Mouse (Mus musculus) kidney, adult 11 months (tissue): ENCODE results near the gene Chst11.
A peak's percentile ranks its signal among the peaks of the same experiment; 100 is the strongest.

Experiments used
- DNase-seq: peaks from one replicate; pipeline ENCODE4 v3.0.0; 2022

Gene Chst11

DNA sequence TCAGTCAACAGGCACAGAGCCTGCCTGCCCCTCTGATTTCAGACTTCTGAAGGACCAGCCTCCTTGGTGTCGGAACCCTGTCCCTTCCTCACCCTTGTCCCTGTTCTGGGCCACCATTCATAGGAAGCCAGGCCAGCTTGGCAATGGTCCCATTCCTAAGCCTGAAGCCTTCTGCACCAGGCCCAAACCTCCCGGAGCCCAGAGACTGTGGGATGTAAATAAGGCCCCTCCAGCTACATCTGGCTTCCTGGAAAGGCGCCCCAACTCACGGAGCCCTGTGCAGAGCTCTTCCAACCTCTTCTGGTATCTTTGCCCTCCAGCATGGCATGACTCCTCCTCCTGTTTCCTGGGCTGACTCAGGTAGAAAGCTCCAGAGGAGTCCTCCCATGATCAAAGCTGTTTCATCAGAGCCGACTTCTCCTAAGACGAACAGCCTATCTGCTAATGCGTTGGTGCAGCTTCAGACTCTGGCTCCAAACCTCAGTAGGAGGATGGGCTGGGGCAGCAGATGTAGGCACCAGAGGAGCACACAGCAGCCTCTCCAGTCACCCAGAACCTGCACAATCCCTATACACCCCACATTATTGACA, 199.3 kb downstream of the Chst11 start:
- DNase-seq: peak; percentile 38

DNA sequence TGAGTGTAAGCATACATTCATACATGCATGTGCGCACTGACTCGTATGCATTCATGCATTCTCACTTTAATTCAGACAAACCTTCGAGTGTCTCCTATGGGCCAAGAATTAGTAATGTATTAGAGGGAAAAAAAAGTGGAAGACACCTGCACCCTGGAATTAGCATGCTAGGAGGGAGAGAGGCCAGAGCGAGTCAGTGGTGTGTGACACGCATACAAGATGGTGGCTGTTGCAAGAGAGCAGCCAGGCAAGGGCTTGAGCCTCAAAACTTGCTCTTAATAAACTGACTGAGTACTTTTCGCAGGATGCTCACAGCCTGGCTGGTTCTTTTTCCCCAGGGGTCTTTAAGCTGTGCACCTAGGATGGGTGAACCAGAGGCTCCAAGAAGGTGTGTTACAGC, 199.8 kb downstream of the Chst11 start:
- peak; percentile 66 for DNase-seq

DNA sequence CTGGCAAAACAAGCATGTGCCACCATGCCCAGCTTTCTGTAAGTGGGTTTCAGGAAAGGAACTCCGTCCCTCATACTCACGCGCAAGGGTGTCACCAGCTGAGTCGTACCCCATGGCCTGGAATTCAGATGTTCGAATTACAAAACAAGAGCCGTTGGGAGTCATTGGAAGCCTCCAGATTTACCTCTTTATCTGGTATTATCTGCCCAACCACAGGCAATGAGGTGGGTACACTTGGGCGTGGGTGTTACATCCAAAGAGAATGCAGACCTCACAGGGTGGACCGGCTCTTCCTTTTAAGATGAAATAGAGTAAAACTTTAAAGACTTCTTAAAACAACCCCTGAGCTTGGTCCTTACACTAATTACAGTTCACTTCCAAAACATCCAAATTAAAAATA, 200.9 kb downstream of the Chst11 start:
- no peak for DNase-seq

DNA sequence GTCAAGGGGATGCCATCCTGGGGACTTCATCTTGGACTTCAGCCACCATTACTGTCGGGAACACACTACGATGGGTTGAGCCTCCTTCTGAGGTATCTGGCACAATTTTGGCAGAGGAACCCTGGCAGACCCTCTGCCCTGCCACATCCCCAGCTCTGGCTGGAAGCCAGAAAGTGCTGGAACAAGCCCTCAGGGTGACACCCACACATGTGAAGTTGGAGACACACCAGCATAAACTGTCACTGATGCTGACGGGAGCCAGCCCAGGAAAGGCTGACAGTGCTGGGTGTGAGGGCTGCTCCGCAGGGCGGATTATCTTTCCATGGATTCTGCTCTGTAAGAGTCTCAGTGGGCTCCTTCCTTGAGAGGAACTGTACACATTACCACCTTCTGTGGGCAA, 201.7 kb downstream of the Chst11 start:
- DNase-seq: no peak

DNA sequence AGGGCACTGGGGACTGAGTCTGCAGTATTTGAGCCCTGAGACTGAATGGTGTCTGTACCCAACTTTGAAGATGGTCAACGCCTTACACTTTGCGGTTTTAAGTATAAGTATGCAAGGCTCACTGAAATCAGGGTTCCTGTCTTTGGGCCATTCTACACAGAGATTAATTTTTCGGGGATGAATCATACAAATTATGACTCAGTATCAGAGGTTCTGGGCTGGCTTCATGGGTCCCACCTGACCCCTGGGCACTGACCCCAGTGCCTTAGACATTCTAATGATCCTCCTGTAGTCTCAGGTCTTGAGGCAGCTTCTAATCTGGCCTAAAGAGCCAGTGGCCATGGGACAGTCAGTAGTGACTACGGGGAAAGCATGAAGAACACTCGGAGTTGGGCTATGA, 203.8 kb downstream of the Chst11 start:
- no peak for DNase-seq

DNA sequence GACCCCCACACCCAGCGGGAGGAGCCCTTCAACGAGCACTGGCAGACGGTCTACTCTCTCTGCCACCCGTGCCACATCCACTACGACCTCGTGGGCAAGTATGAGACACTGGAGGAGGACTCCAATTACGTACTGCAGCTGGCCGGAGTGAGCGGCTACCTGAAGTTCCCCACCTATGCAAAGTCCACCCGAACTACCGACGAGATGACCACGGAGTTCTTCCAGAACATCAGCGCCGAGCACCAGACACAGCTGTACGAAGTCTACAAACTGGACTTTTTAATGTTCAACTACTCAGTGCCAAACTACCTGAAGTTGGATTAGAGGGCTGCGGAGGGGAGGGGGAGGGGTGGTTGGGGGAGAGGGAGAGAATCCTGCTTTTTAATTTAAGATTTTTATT, 206.2 kb downstream of the Chst11 start:
- DNase-seq: peak; percentile 58

DNA sequence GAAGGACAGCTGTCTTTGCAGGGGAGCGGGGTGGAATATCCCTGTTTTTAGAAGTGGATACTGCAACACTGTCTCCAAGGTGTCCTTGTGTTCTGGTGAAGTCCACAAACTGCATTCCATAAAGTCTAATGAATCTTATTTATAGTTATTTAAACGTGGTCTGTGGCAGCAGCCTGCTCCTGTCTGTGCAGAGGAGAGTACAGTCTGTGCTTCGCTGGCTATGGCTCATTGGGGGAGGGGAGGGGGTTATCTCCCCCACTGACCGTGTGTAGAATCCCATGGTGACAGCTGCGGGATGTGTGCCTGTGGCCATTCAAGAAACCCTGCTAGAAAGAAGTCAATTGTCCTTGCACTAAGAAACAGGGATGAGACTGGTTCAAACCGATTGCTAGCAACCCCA, 206.7 kb downstream of the Chst11 start:
- no peak for DNase-seq

DNA sequence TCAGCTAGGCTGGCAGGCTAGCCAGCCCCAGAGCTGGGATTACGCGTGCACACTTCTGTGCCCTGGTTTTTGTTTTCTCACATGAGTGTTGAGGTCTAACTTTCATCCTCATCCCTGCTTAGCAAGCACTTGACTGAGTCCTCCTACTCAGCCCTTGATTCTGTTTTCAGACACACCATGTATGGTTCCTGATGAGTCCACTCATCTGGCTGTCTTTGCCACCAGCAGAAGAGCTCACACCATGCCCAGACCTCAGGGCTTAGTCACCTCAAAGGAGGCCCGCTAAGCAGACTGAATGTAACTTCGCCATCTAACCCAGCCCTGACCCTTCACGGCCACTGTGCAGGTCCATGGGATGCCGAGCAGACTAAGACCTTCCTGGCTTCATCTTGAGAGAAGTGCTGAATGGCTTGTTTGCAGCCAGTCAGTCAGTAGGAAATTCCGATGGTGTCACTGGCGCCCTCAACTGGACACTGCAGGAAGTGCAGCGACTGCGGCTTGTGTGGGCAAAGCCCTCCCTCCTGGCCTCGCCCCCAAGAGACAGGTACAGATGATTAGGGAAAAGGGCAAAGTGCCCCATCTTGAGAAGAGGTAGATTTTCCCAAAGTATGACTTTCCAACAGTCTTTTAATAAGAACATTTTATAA, 212.5 kb downstream of the Chst11 start:
- DNase-seq: peak; percentile 67

DNA sequence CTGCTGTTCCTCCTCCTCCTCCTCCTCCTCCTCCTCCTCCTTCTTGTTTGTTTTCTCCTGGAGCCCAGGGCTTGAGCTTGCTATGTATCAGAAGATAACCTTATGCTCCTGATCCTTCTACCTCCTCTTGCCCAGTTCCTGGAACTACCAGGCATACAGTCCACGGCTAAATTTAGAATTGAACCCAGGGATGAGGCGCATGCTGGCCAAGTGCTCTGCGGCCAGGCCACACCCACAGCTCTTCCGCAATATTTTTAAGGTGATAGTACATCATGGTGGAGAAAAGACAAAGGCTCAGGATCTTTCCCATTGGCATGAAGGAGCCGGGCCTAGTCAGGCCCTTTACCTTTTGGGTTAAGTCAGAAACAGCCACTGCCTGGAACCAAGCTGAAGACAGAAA, 213.4 kb downstream of the Chst11 start:
- no peak for DNase-seq

DNA sequence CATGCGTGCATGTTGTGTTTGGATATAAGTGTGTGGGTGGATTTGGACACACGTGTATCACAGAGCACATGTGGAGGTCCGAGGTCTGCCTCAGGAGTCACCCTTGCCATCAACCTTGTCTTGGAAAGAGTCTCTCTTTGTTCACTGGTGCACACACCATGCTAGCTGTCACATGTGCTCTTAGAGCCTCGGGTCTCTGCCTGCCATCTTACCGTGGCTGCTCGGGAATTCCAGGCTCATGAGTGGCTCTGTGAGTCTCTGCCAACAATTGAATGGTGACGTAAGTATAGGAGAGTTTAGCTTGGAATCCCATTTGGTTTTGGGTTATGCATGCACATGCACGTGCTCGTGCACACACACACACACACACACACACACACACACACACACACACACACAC, 214.0 kb downstream of the Chst11 start:
- DNase-seq: no peak

DNA sequence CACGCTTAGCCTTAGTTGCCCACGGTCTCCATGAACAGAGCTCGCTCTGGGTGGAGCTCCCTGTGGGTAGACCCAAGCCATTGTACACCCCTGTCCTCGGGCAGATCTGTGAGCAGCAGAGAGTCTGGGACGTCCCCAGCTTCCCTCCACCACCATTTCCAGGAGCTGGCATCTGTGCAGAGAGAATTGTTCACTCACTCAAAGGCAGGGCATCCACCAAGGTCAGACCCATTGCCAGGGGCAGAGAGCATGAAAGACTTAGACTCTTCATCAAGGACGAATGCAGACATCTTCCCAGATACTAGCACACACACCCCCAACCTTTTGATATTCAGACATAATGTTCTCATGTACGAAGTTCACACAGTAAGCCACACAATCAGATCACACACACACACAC, 216.2 kb downstream of the Chst11 start:
- DNase-seq: no peak

DNA sequence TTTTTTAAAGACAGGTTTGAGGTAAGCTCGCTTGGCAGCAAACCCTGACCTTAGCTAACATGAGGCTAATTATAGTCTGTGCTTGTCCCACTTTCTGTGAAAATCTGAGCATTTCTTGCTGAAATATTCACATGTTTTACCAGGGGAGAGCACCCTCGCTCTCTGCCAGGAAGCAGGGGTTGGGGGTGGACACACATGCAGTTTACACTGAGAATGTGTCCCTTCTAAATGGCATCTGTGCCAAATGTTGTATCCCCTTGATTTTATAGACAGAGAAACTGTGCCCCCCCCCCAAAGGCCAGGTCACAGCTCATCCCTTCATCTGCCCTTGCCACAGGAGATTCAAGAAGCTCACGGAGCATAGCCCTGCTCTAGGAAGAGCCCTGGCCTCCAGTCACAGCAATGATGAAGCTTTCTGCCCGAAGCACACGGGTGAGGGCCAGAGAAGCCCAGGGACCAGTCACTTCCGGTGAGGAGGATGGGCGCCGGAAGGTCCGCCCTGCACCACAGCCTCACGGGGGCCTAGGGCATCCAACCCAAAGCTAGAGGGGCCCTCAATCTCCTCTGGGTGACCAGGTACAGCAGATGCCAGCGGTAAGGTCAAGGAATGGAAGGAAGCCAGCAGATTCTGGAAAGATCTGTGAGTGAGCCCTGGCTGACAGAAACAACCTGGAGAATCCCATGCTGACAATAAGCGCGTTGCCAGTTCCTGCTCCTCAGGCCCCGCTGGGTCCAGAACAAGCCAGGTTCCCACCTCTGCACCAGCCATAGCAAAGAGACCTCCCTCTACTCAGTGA, 217.8 kb downstream of the Chst11 start:
- no peak for DNase-seq

DNA sequence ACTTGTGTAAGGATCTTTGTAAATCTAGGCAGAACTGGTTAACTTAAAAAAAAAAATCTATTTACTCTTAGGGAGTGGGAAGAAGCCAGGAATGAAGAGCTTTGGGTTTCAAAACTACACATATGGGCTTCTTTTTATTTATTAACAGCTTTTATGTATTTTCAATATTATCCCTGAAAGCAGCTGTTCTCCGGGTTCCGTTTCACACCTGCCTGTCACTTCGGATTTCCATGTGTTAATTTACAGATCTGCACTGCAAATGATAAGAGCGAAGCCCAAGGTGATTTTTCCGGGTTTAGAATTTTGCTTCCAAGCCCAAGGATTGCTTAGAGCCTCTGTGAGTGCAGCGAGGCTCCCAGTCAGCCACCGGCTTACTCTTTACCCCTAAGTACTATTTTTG, 223.1 kb downstream of the Chst11 start:
- DNase-seq: no peak

DNA sequence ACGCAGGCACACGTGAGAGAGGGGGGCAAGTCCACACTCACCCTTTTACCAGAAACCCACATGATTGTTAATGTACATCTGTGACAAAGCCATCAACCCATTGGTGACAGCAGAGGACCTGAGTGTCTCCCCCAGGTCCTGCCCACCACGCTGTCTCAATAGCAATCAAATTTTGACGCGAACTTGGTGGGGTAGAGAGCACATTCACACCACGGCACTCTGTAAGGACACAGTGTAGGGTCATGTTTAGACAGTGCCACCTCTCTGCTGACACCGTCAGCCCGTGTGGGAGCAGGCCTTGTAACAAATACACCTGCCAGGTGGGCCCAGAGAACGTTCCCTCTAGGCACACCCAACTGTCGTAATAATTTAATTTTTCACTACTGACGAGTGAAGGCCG, 224.1 kb downstream of the Chst11 start:
- no peak for DNase-seq

DNA sequence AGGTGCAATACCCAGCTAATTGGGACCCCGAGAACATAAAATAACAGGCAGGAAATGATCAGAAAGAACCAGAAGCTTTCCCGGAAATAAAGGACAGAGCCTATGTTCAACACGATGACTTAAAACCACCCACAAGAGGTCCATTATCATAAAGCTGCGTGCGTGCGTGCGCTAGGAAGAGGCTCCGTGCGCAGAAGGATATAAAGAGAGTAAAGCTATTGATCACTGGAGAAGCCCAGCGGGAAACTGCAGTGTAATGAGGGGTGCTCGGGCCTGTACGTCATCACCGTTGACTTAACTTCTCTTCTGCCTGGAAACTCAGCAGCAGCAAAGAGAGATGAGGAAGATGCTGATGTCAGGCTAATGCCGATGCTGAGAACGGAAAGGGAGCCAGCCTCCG, 224.8 kb downstream of the Chst11 start:
- no peak for DNase-seq

DNA sequence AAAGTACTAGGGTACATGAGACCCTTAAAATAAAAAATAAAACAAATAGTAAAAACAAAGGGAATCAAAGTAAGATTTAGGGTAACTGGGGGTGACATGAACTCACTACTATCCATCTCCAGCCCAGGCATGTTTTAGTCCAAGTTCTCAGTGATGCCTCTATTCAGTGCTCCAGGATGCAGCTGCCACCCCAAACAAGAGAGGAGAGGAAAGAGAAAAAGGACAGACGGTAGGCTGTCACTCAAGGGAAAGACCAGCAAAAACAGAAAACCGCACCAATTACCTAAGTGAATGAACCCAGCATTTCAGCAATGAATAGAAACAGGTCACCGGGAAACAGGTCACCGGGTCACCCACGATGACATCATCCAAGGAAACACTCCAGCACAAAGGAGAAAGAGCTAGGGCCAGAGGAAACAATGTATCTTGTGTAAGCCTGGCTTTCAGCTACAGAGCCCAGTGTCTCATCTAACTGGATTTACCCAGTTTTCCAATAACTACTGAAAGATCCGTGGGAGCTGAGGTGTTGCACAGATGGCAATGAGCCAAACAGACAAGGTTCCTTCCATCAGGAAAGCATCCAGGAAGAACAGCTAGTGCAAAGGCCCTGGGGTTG, 225.8 kb downstream of the Chst11 start:
- no peak for DNase-seq

DNA sequence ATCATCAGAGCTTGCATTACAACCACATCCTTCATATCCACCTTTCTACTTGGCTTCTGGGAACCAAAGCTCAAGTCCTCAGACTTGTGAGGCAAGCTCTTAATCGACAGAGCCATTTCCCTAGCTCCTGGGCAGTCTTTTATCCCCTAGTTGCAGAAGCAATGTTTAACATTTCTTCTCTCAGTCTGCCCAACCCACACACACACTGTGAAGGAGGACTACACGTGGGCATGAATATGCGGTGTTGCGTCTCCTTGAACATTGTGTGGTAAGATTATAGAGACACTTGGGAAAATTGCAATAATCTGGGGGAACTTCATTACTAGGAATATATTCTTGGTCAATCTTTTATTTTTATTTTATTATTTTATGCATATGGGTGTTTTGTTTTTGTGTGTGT, 227.3 kb downstream of the Chst11 start:
- no peak for DNase-seq

DNA sequence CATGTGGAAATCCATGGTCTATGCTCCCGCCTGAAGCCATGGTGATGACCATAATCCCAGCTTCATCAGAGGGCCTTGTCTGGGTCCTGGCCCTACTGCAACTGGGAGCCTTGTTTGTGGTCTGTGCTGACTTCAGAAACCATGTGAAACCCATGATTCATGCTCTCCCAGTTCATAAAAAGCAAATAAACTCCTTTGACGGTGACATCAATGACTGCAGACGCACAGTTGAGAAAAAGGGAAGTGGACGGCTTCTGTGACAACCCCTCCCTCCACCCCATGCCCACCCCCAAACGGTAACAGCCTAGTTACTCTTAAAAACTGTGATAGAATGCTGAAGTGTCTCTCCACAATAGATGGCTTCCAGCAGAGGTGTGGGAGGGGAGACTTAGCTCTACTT, 230.3 kb downstream of the Chst11 start:
- DNase-seq: no peak

DNA sequence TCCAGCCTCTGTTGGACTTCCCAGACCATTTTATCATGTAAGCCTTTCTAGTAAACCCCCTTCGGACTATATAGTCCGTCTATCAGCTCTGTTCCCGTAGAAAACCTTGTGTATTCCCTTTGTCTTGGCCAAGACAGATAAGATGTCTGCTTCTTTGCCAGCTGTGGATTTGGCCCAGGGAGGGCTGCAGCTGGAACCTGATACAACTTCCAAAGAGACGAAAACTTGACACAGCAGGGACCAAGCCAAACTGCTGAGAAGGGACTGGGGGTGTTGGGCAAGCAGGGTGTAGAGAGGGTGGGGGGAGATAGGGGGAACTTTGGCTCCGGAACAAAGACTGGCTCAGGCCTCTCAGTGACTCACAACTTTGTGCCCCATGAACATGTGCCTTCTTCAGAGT, 232.0 kb downstream of the Chst11 start:
- no peak for DNase-seq

DNA sequence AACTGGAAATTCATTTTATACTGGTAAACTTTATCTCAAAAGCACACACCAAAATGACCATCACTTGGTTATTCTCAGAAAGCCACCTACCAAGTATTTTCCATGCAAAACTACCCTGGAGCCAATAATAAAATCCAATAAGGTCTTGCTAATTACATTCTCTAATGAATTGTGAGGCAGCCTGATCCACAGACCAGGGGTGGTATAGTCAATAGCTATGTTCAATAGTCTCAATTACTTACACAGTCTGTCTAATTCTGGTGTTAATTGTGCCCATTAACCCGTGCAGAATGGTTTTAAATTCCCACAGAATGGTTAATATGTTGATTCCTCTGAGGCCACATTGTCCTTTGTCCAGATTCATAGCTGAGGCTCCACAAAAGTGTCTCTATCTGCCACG, 233.5 kb downstream of the Chst11 start:
- DNase-seq: no peak

DNA sequence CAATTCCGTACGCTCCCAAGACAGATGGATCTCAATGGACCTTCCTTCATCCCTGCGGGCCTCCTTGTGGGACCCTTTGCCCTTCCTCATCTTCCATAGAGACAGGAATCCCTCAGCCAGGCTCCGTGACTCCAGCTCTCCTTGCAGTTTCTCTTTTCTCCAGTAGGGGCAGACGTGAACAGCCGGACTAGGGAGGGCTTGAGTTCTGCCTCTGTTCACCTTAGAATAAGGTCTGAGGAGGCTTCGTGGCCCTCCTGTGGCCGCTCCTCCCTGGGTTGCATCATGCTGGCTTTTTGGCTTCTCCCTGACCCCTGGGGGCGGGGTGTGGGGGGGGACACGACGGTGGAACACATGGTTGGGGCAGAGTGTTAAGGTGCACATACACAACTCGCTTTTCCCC, 234.4 kb downstream of the Chst11 start:
- peak; percentile 23 for DNase-seq

DNA sequence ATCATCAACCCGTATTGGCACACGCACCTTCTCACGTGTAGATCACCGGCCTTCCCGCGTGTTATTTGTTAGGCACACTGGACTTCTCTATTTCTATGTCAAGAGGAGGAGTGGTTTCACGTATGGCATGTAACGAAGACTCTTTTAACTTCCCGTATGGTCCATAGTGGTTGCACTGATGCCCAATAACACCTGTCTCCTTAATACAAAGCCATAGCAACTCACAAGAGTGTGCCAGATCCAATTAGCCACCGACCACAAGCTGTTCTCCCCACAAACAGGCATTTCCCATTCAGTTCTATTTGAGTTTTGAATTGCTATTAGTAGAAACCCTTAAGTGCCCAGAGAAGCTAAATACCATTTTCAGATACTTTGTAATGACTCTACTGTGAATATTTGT, 234.9 kb downstream of the Chst11 start:
- DNase-seq: no peak

DNA sequence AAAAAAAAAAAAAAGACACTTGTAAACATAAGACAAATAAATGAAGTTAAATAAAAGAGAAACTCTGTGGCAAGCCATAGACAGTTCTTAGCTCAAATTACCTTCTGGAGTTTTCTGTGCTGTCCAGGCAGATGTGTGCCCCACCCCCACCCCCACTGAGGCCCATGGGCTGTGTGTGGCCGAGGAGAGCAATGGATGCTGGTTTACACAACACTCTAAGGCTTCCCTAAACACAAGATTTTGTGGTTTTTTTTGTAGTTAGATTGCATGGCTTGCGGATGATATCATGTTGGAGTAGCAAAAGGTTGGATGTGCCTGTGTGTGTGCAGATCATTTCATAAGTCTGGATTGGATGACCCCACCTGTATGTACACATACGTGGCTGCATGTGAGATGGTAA, 235.5 kb downstream of the Chst11 start:
- DNase-seq: no peak

DNA sequence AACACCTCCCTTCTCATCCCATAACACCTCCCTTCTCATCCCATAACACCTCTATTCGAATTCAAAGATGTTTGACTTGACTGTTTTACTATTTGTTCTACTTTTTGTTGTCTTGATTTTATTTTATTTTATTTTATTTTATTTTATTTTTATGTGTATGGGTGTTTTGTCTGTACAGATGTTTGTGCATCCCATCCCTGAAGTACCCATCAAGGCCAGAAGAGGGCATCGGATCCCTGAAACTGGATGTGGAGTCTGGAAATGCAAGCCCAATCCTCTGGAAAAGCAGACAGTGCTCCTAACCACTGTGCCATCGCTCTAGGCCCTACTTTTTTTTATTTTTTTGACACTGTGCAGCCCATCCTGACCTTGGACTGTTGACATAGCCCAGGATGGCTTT, 239.7 kb downstream of the Chst11 start:
- DNase-seq: no peak
